ENCODE assay signal across 8 mouse cellular contexts in genomic region chr11:62757143-62757507, GRCm38 (mm10). TPM values are rescaled to one million over a fixed set of nuclear protein-coding genes. Genes with fewer than 3 reads are reported as not detected.
DNase-seq lines count a peak whose midpoint lies in the region; ATAC-seq and TF ChIP-seq lines count a peak whose summit lies in the region.

No protein-coding gene starts in this region.

- intact Hi-C loops in left cerebral cortex, postnatal 36 days (cut with DNase I) = loop anchor here (2.0 to 5.0 kb wide), 2 partner anchors 94 to 375 kb away; no protein-coding TSS in a partner anchor

- H3K9me3 ChIP-seq in lung, embryonic 14.5 days (ENCODE audit: low read depth, low read length) = no peaks in the 10 kb centered on the region
- no peaks in the 10 kb centered on the region for H3K9me3 ChIP-seq in forebrain, embryonic 15.5 days
- no peaks in the 10 kb centered on the region for H3K9me3 ChIP-seq in limb, embryonic 14.5 days (ENCODE audit: control insufficient read depth, low read length)
- H3K9me3 ChIP-seq in neural tube, embryonic 15.5 days (replicated peaks) = no peaks in the 10 kb centered on the region

- peak overlapping the region; percentile 49 for H3K4me2 ChIP-seq in lung, embryonic 14.5 days
- peak overlapping the region; percentile 62 for H3K4me2 ChIP-seq in forebrain, embryonic 15.5 days (replicated peaks)
- peak overlapping the region; percentile 52 for H3K4me2 ChIP-seq in limb, embryonic 14.5 days (replicated peaks; ENCODE audit: low read depth, low read length, severe bottlenecking)
- H3K4me2 ChIP-seq in neural tube, embryonic 15.5 days = peak overlapping the region; percentile 76

- 7% methylated on average over 7 of the region's 7 CpGs for WGBS in lung, embryonic 14.5 days
- whole genome bisulfite sequencing in forebrain, embryonic 15.5 days = 4% methylated on average over 7 of the region's 7 CpGs
- WGBS in limb, embryonic 14.5 days = 7% methylated on average over 7 of the region's 7 CpGs
- WGBS in neural tube, embryonic 15.5 days = 7% methylated on average over 7 of the region's 7 CpGs

- no peaks in the 10 kb centered on the region for H3K36me3 ChIP-seq in lung, embryonic 14.5 days (ENCODE audit: insufficient read depth)
- H3K36me3 ChIP-seq in forebrain, embryonic 15.5 days = no peaks in the 10 kb centered on the region
- H3K36me3 ChIP-seq in limb, embryonic 14.5 days (ENCODE audit: control insufficient read depth, insufficient read depth, low read length) = no peaks in the 10 kb centered on the region
- no peaks in the 10 kb centered on the region for H3K36me3 ChIP-seq in neural tube, embryonic 15.5 days

- H3K27ac ChIP-seq in lung, embryonic 14.5 days (ENCODE audit: low read depth) = no peak overlapping the region
- no peak overlapping the region for H3K27ac ChIP-seq in forebrain, embryonic 15.5 days (replicated peaks)
- H3K27ac ChIP-seq in limb, embryonic 14.5 days (replicated peaks; ENCODE audit: low read depth, low read length) = no peak overlapping the region
- no peak overlapping the region for H3K27ac ChIP-seq in neural tube, embryonic 15.5 days (replicated peaks)

- no peak for DNase-seq in lung, embryonic 14.5 days
- no peak for DNase-seq in lung, postnatal 25 days (ENCODE audit: low spot score)
- DNase-seq in limb, embryonic 14.5 days (ENCODE audit: low spot score) = no peak
- DNase-seq in cerebellum, postnatal 25 days = no peak
- no peak for DNase-seq in thymus, postnatal 25 days
- no peak for DNase-seq in left cerebral cortex, postnatal 36 days (ENCODE audit: low spot score in 2 of 2)

- TF ChIP-seq CTCF in lung, embryonic 14.5 days (IDR thresholded peaks at IDR 0.05; ENCODE audit: low read depth) = no peak; the same call in 1 of the 2 replicates

- H3K9ac ChIP-seq in lung, embryonic 14.5 days = no peak overlapping the region; the same call in 1 of the 2 replicates
- H3K9ac ChIP-seq in forebrain, embryonic 15.5 days (replicated peaks) = peak overlapping the region; percentile 53
- H3K9ac ChIP-seq in limb, embryonic 14.5 days (ENCODE audit: low read depth, low read length, severe bottlenecking) = no peak overlapping the region
- peak overlapping the region; percentile 46 for H3K9ac ChIP-seq in neural tube, embryonic 15.5 days (replicated peaks)

- H3K4me3 ChIP-seq in lung, embryonic 14.5 days (ENCODE audit: low read depth, low read length) = peak overlapping the region; percentile 17; the same call in 1 of the 2 replicates
- peak overlapping the region; percentile 47 for H3K4me3 ChIP-seq in forebrain, embryonic 15.5 days
- H3K4me3 ChIP-seq in limb, embryonic 14.5 days (replicated peaks; ENCODE audit: low read length) = peak overlapping the region; percentile 28
- H3K4me3 ChIP-seq in neural tube, embryonic 15.5 days (replicated peaks) = peak overlapping the region; percentile 45

- no peaks in the 10 kb centered on the region for H3K4me1 ChIP-seq in lung, embryonic 14.5 days (ENCODE audit: insufficient read depth)
- peaks cover 7% of the 10 kb centered on the region; the same call in 1 of the 2 replicates for H3K4me1 ChIP-seq in forebrain, embryonic 15.5 days
- H3K4me1 ChIP-seq in limb, embryonic 14.5 days (ENCODE audit: control insufficient read depth, insufficient read depth, low read length) = 0 out of 2 replicates have a peak, but pooled peaks cover 11% of the 10 kb centered on the region
- peaks cover 10% of the 10 kb centered on the region for H3K4me1 ChIP-seq in neural tube, embryonic 15.5 days

- ATAC-seq in lung, embryonic 14.5 days (ENCODE audit: insufficient read depth) = no peak
- no peak for ATAC-seq in forebrain, embryonic 15.5 days (replicated peaks)
- ATAC-seq in limb, embryonic 14.5 days (ENCODE audit: low FRiP score, low read depth) = peak; percentile 20; the same call in 1 of the 2 replicates
- no peak; the same call in 1 of the 2 replicates for ATAC-seq in neural tube, embryonic 15.5 days (ENCODE audit: low FRiP score)

- TF ChIP-seq POLR2A in limb, embryonic 14.5 days (IDR thresholded peaks at IDR 0.05; ENCODE audit: borderline replicate concordance, extremely low read depth, insufficient read depth, insufficient read length) = no peak

- no peaks in the 10 kb centered on the region for H3K27me3 ChIP-seq in lung, embryonic 14.5 days (ENCODE audit: insufficient read depth, low read length)
- H3K27me3 ChIP-seq in forebrain, embryonic 15.5 days = no peaks in the 10 kb centered on the region
- 0 out of 2 replicates have a peak, but pooled peaks cover 3% of the 10 kb centered on the region for H3K27me3 ChIP-seq in limb, embryonic 14.5 days (ENCODE audit: control insufficient read depth, insufficient read depth, low read length)
- peaks cover 6% of the 10 kb centered on the region; the same call in 1 of the 2 replicates for H3K27me3 ChIP-seq in neural tube, embryonic 15.5 days (replicated peaks)

RNA-seq across cellular contexts. Expression of gene Gm10428, which starts 4.2 kb away (rescaled TPM):
- polyA plus RNA-seq in lung, embryonic 14.5 days (2014; fragmentation: Nextera tagmentation; extraction: Ambion mirVana) = not detected in 2 replicates
- polyA plus RNA-seq in forebrain, embryonic 15.5 days (2015; fragmentation: Nextera tagmentation; extraction: Ambion mirVana) = not detected in 2 replicates
- not detected in 2 replicates for polyA plus RNA-seq in limb, embryonic 14.5 days (2012; rRNA removed)
- not detected in 2 replicates for polyA plus RNA-seq in limb, embryonic 14.5 days (2014; fragmentation: Nextera tagmentation; extraction: Ambion mirVana)
- polyA plus RNA-seq in neural tube, embryonic 15.5 days (2015; fragmentation: Nextera tagmentation; extraction: Ambion mirVana) = not detected in 2 replicates
- total RNA-seq in left cerebral cortex, postnatal 36 days (2021) = not detected

RNA-seq across cellular contexts. Expression of gene Zfp287, which starts 25.4 kb away (rescaled TPM):
- 7.9 and 9.0 TPM in 2 replicates for polyA plus RNA-seq in lung, embryonic 14.5 days (2014; fragmentation: Nextera tagmentation; extraction: Ambion mirVana)
- polyA plus RNA-seq in forebrain, embryonic 15.5 days (2015; fragmentation: Nextera tagmentation; extraction: Ambion mirVana) = 25.5 and 26.0 TPM in 2 replicates
- 7.7 and 8.9 TPM in 2 replicates for polyA plus RNA-seq in limb, embryonic 14.5 days (2012; rRNA removed)
- 9.2 and 10.7 TPM in 2 replicates for polyA plus RNA-seq in limb, embryonic 14.5 days (2014; fragmentation: Nextera tagmentation; extraction: Ambion mirVana)
- 16.5 and 18.0 TPM in 2 replicates for polyA plus RNA-seq in neural tube, embryonic 15.5 days (2015; fragmentation: Nextera tagmentation; extraction: Ambion mirVana)
- 10 to 100 TPM; 14.0 to 19.1 TPM for total RNA-seq in left cerebral cortex, postnatal 36 days (2021)

RNA-seq across cellular contexts. Expression of gene Zfp286, which starts 32.1 kb away (rescaled TPM):
- 17.3 and 21.3 TPM in 2 replicates for polyA plus RNA-seq in lung, embryonic 14.5 days (2014; fragmentation: Nextera tagmentation; extraction: Ambion mirVana)
- 40.1 and 41.8 TPM in 2 replicates for polyA plus RNA-seq in forebrain, embryonic 15.5 days (2015; fragmentation: Nextera tagmentation; extraction: Ambion mirVana)
- polyA plus RNA-seq in limb, embryonic 14.5 days (2012; rRNA removed) = 14.0 and 17.0 TPM in 2 replicates
- polyA plus RNA-seq in limb, embryonic 14.5 days (2014; fragmentation: Nextera tagmentation; extraction: Ambion mirVana) = 22.2 and 31.9 TPM in 2 replicates
- 25.0 and 25.3 TPM in 2 replicates for polyA plus RNA-seq in neural tube, embryonic 15.5 days (2015; fragmentation: Nextera tagmentation; extraction: Ambion mirVana)
- 10 to 100 TPM; 19.8 to 27.2 TPM for total RNA-seq in left cerebral cortex, postnatal 36 days (2021)

Comparison
In these comparisons a context has a peak if more than half of its experiments do, and no peak if none do; other contexts are left out.
1. H3K9ac ChIP-seq: peak in forebrain, embryonic 15.5 days (single experiment) and neural tube, embryonic 15.5 days (single experiment); none in lung, embryonic 14.5 days (single experiment) and limb, embryonic 14.5 days (single experiment).
2. Peak in every context shown above with its lines, with median percentiles within 50 percentile points of each other: H3K4me2 ChIP-seq and H3K4me3 ChIP-seq.